Mouse (Mus musculus) midbrain, embryonic 10.5 days (tissue): ENCODE measurements around the gene Il3. TPM values are rescaled to one million over a fixed set of nuclear protein-coding genes. Genes with fewer than 3 reads are reported as not detected.
"Not testable (repeated sequence)": the region's sequence is repeated elsewhere in the genome, so short reads cannot be mapped to it uniquely, and the experiment has no call there.

Source experiments
- DNase-seq: peaks from one replicate; pipeline ENCODE4 v3.0.0-alpha.2; 2017; ENCODE audit warnings: low spot score
- H3K27ac ChIP-seq: fragments of 300-500 bp; sonication (generic); replicated peaks from 2 replicates; pipeline ENCODE4 v1.5.1; 2016; ENCODE audit warnings: mild to moderate bottlenecking
- H3K27me3 ChIP-seq: fragments of 300-500 bp; sonication (generic); 2 replicates; pipeline ENCODE4 v1.6.1; 2016; ENCODE audit warnings: low read depth, mild to moderate bottlenecking; ENCODE audit not compliant: poor library complexity, severe bottlenecking
- H3K36me3 ChIP-seq: fragments of 300-500 bp; sonication (generic); 2 replicates; pipeline ENCODE4 v1.6.1; 2016; ENCODE audit warnings: mild to moderate bottlenecking, moderate library complexity
- H3K4me1 ChIP-seq: fragments of 300-500 bp; sonication (generic); 2 replicates; pipeline ENCODE4 v1.6.1; 2016
- H3K4me3 ChIP-seq: fragments of 300-500 bp; sonication (generic); 2 replicates; pipeline ENCODE4 v1.5.1; 2016; ENCODE audit warnings: mild to moderate bottlenecking, moderate library complexity
- H3K9me3 ChIP-seq: fragments of 300-500 bp; sonication (generic); replicated peaks from 2 replicates; pipeline ENCODE4 v1.6.1; 2016; ENCODE audit warnings: mild to moderate bottlenecking
- WGBS: fragments of 180-500 bp; shearing (Covaris S2); methylation state at CpG from one replicate; pipeline ENCODE4 v1.1.7; 2016; 5-methylcytosine and 5-hydroxymethylcytosine counted together
- polyA plus RNA-seq: library from polyadenylated mRNA; unstranded; fragments of >200 nt; fragmentation: Nextera tagmentation; extraction: Ambion mirVana; gene quantifications from 2 replicates; pipeline ENCODE4 v1.2.1, GENCODE M21; 2016

The Il3 gene
- polyA plus RNA-seq, 1 experiment from 2014 or later, result not detected

GRCm38 (mm10) chr11:54302606-54303005 lies 35.5 kb upstream of the Il3 start:
- Histone ChIP-seq H3K27ac (no peak overlapping the region), H3K4me3 (no peak overlapping the region), H3K27me3 (peaks cover 12% of the 10 kb centered on the region), H3K9me3 (peaks cover 6% of the 10 kb centered on the region; the same call in 1 of the 2 replicates), H3K4me1 (peaks cover 45% of the 10 kb centered on the region), H3K36me3 (no peaks in the 10 kb centered on the region)
- no peak for DNase-seq
- 98% methylated on average over 3 of the region's 3 CpGs for WGBS

GRCm38 (mm10) chr11:54301994-54302393 lies 34.9 kb upstream of the Il3 start:
- peaks cover 38% of the 10 kb centered on the region for H3K4me1 ChIP-seq
- peak; percentile 8 for DNase-seq

GRCm38 (mm10) chr11:54298777-54299176 lies 31.7 kb upstream of the Il3 start:
- DNase-seq, result no peak
- Histone ChIP-seq H3K27me3 (0 out of 2 replicates have a peak, but pooled peaks cover 6% of the 10 kb centered on the region), H3K4me3 (no peak overlapping the region), H3K4me1 (peaks cover 7% of the 10 kb centered on the region), H3K27ac (no peak overlapping the region), H3K9me3 (peaks cover 6% of the 10 kb centered on the region; the same call in 1 of the 2 replicates), H3K36me3 (no peaks in the 10 kb centered on the region)

More at GRCm38 (mm10) chr11:54301994-54302393, 34.9 kb upstream of the Il3 start:
- no peaks in the 10 kb centered on the region for H3K36me3 ChIP-seq
- no peak overlapping the region for H3K27ac ChIP-seq
- H3K9me3 ChIP-seq, result peaks cover 6% of the 10 kb centered on the region; the same call in 1 of the 2 replicates
- 87% methylated on average over 8 of the region's 8 CpGs for WGBS
- H3K27me3 ChIP-seq, result peaks cover 12% of the 10 kb centered on the region
- no peak overlapping the region for H3K4me3 ChIP-seq

- H3K27ac ChIP-seq, H3K36me3 ChIP-seq, H3K9me3 ChIP-seq, H3K27me3 ChIP-seq, H3K4me3 ChIP-seq, DNase-seq, H3K4me1 ChIP-seq: not testable (repeated sequence)
- 87% methylated on average over 2 of the region's 2 CpGs for WGBS
These were observed 30.4 kb upstream of the Il3 start for GRCm38 (mm10) chr11:54297471-54297870.

GRCm38 (mm10) chr11:54296734-54297133 lies 29.7 kb upstream of the Il3 start:
- no peaks in the 10 kb centered on the region for H3K36me3 ChIP-seq
- H3K9me3 ChIP-seq, result peaks cover 6% of the 10 kb centered on the region; the same call in 1 of the 2 replicates
- H3K4me1 ChIP-seq, result no peaks in the 10 kb centered on the region
- 95% methylated on average over 1 of the region's 1 CpGs for WGBS
- no peak overlapping the region for H3K27ac ChIP-seq
- no peak overlapping the region for H3K4me3 ChIP-seq
- H3K27me3 ChIP-seq, result 0 out of 2 replicates have a peak, but pooled peaks cover 1% of the 10 kb centered on the region
- DNase-seq, result no peak

- Histone ChIP-seq H3K4me3 (no peak overlapping the region), H3K27me3 (no peaks in the 10 kb centered on the region), H3K9me3 (peaks cover 6% of the 10 kb centered on the region; the same call in 1 of the 2 replicates), H3K4me1 (no peaks in the 10 kb centered on the region), H3K27ac (no peak overlapping the region), H3K36me3 (no peaks in the 10 kb centered on the region)
- no peak for DNase-seq
- 89% methylated on average over 4 of the region's 4 CpGs for WGBS
These were observed 28.9 kb upstream of the Il3 start for GRCm38 (mm10) chr11:54295971-54296370.

GRCm38 (mm10) chr11:54293980-54294807 lies 27.1 kb upstream of the Il3 start:
- no peaks in the 10 kb centered on the region for H3K4me1 ChIP-seq
- 86% methylated on average over 12 of the region's 12 CpGs for WGBS
- H3K27me3 ChIP-seq, result no peaks in the 10 kb centered on the region
- no peak overlapping the region for H3K27ac ChIP-seq
- DNase-seq, result no peak
- H3K36me3 ChIP-seq, result no peaks in the 10 kb centered on the region
- peaks cover 6% of the 10 kb centered on the region; the same call in 1 of the 2 replicates for H3K9me3 ChIP-seq
- no peak overlapping the region for H3K4me3 ChIP-seq

- Histone ChIP-seq H3K4me3 (no peak overlapping the region), H3K27ac (no peak overlapping the region), H3K27me3 (no peaks in the 10 kb centered on the region), H3K36me3 (no peaks in the 10 kb centered on the region), H3K4me1 (no peaks in the 10 kb centered on the region), H3K9me3 (no peaks in the 10 kb centered on the region)
- DNase-seq, result no peak
- WGBS, result 91% methylated on average over 2 of the region's 2 CpGs
These were observed 25.1 kb upstream of the Il3 start for GRCm38 (mm10) chr11:54292163-54292562.

GRCm38 (mm10) chr11:54287821-54288453 lies 20.9 kb upstream of the Il3 start:
- WGBS, result 88% methylated on average over 8 of the region's 8 CpGs
- Histone ChIP-seq H3K9me3 (no peaks in the 10 kb centered on the region), H3K4me3 (no peak overlapping the region), H3K4me1 (no peaks in the 10 kb centered on the region), H3K27ac (no peak overlapping the region), H3K36me3 (no peaks in the 10 kb centered on the region), H3K27me3 (no peaks in the 10 kb centered on the region)
- no peak for DNase-seq

- WGBS, result 83% methylated on average over 5 of the region's 5 CpGs
- H3K4me1 ChIP-seq, result peaks cover 3% of the 10 kb centered on the region; the same call in 1 of the 2 replicates
- no peak overlapping the region for H3K27ac ChIP-seq
- H3K9me3 ChIP-seq, result no peaks in the 10 kb centered on the region
- no peaks in the 10 kb centered on the region for H3K27me3 ChIP-seq
- no peak for DNase-seq
- H3K4me3 ChIP-seq, result no peak overlapping the region
- no peaks in the 10 kb centered on the region for H3K36me3 ChIP-seq
These were observed 4.4 kb upstream of the Il3 start for GRCm38 (mm10) chr11:54271437-54271949.

- H3K36me3 ChIP-seq, result no peaks in the 10 kb centered on the region
- 76% methylated on average over 3 of the region's 3 CpGs for WGBS
These were observed 2.3 kb upstream of the Il3 start for GRCm38 (mm10) chr11:54269191-54269896.

GRCm38 (mm10) chr11:54264542-54264941 lies 2.5 kb downstream of the Il3 start:
- Histone ChIP-seq H3K9me3 (no peaks in the 10 kb centered on the region), H3K4me1 (no peaks in the 10 kb centered on the region), H3K36me3 (no peaks in the 10 kb centered on the region), H3K4me3 (no peak overlapping the region), H3K27ac (no peak overlapping the region), H3K27me3 (no peaks in the 10 kb centered on the region)
- WGBS, result 52% methylated on average over 2 of the region's 2 CpGs
- DNase-seq, result peak; percentile 43

More at GRCm38 (mm10) chr11:54269191-54269896, 2.3 kb upstream of the Il3 start:
- Histone ChIP-seq H3K9me3 (no peaks in the 10 kb centered on the region), H3K4me1 (peaks cover 3% of the 10 kb centered on the region; the same call in 1 of the 2 replicates), H3K27ac (no peak overlapping the region), H3K27me3 (no peaks in the 10 kb centered on the region), H3K4me3 (no peak overlapping the region)
- no peak for DNase-seq
